Mouse (Mus musculus): Measurements from ENCODE around the gene Ptchd4. TPM values are rescaled to one million over a fixed set of nuclear protein-coding genes. Genes with fewer than 3 reads are reported as not detected.

Gene Ptchd4
- total and polyA plus RNA-seq, 3 experiments = not detected

DNA sequence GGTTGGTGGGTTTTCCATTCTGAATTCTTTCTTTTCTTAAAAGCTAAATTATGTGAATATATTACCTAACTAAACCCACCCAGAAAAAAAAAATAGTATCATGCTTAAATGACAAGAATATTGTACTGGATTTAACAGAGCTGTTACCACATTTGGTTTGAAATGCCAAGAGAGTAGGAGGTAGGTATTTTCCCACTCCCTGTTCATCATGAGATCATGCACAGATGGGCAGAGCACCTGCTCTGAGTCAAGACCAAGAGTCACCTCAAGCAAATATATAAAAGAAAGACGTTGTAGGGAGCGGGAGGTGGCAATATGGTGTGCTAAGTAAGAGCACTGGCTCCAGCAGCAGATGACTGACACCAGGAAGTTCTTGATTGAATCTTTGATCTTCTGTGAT lies 233.8 kb downstream of the Ptchd4 start:
- DNase-seq (ENCODE audit: low read depth, low spot score) = no peak
- no peak overlapping the region for H3K9ac ChIP-seq (ENCODE audit: control insufficient read depth, low read depth, low read length, poor library complexity, severe bottlenecking)
- H3K27me3 ChIP-seq (ENCODE audit: control insufficient read depth in 1 of 2, insufficient read depth in 2 of 2, low read length in 2 of 2) = no peaks in the 10 kb centered on the region
- H3K79me2 ChIP-seq (ENCODE audit: control insufficient read depth, insufficient read depth, low read length, poor library complexity) = no peaks in the 10 kb centered on the region
- no peaks in the 10 kb centered on the region for H3K36me3 ChIP-seq (ENCODE audit: control insufficient read depth in 1 of 2, insufficient read depth in 2 of 2, low read length in 2 of 2)
- H3K4me1 ChIP-seq (ENCODE audit: control insufficient read depth in 1 of 2, insufficient read depth in 2 of 2, low read length in 2 of 2) = no peaks in the 10 kb centered on the region
- H3K4me3 ChIP-seq (ENCODE audit: control insufficient read depth in 1 of 2, insufficient read depth in 1 of 2, low read depth in 2 of 2, low read length in 2 of 2) = no peak overlapping the region
- TF ChIP-seq BHLHE40 (IDR thresholded peaks at IDR 0.05; ENCODE audit: borderline replicate concordance, low read depth, low read length) = no peak
- H3K27ac ChIP-seq (ENCODE audit: control insufficient read depth, low read depth, low read length) = no peak overlapping the region
- no peaks in the 10 kb centered on the region for H3K9me3 ChIP-seq (replicated peaks; ENCODE audit: insufficient read depth, low read length)
